Mouse (Mus musculus): ENCODE measurements around the gene Vmn2r14.
"Not testable (repeated sequence)": the region's sequence is repeated elsewhere in the genome, so short reads cannot be mapped to it uniquely, and the experiment has no call there.

The Vmn2r14 gene

GRCm38 (mm10) chr5:109224608-109225007, at the start of gene Vmn2r14:
Vmn2r14 (minus strand) TSS chr5:109224708.
- no peak for DNase-seq

DNA sequence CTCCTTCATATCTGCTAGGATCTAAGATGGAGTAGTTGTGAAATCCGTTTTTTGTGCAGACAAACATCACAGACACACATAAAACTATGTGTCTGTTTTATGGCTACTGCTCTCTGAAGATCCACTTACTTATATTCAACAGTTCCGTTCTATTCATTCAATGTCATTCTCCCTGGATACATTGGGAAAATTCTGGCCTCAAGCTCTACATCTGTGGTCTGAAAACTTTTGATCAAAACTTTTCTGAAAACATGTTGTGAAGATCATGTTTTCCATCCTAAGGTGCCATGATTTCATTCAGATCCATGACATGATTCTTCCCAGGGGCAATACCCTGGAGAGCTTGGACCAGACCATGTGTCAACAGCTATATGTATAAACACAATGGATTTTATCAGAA, 32.4 kb downstream of the Vmn2r14 start, which contains the start of gene Vmn2r13:
Gene Vmn2r13, minus strand, starts transcription at position 101 of the 400 bp plus-strand sequence.
- DNase-seq = not testable (repeated sequence)

DNA sequence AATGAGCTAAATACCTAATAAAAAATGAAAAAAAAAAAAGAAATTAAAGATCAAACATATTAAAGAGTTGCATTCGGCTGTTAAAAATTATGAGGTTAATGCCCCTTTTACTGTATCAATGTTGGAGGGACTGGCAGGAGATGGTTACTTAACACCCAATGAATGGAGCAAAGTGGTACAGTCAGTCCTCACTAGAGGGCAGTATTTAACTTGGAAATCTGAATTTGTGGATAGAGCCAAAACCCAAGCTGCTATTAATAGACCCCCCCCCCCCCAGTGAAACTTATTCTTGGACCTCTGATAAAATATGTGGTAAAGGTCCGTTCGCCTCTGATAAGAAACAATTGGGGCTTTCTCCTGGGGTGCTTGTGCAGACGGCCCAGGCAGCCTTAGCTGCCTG, 57.7 kb downstream of the Vmn2r14 start:
- DNase-seq = not testable (repeated sequence)

Data from kidney, adult 18-20 months (tissue).